Mouse (Mus musculus) myocyte (in vitro differentiated cells): ENCODE measurements at regions not wholly inside any gene's neighbourhood (a gene's known extent, or its start where the extent isn't known, plus 50 kb on each side); places are given as distances from the start of the nearest gene placed in this dataset.

Experiments used
- H3K27me3 ChIP-seq: one replicate; pipeline ENCODE4 v1.6.1; 2011; ENCODE audit not compliant: control insufficient read depth, insufficient read depth, insufficient read length
- H3K36me3 ChIP-seq: one replicate; pipeline ENCODE4 v1.6.1; 2011; ENCODE audit not compliant: control insufficient read depth, insufficient read depth
- H3K4me2 ChIP-seq: one replicate; pipeline ENCODE4 v1.6.1; 2011; ENCODE audit warnings: low read depth, control low read depth
- H3K4me3 ChIP-seq: one replicate; pipeline ENCODE4 v1.5.1; 2011; ENCODE audit warnings: mild to moderate bottlenecking, control low read depth, moderate library complexity
- H3K79me2 ChIP-seq: one replicate; pipeline ENCODE4 v1.6.1; 2011; ENCODE audit not compliant: control insufficient read depth, insufficient read depth
- H3ac ChIP-seq: one replicate; pipeline ENCODE4 v1.6.1; 2011; ENCODE audit not compliant: control insufficient read depth, insufficient read length
- CEBPB ChIP-seq: IDR thresholded peaks from 2 replicates; pipeline ENCODE4 v1.6.1; 2011; ENCODE audit warnings: mild to moderate bottlenecking, moderate library complexity; ENCODE audit not compliant: poor library complexity, insufficient read depth, severe bottlenecking
- E2F4 ChIP-seq: IDR thresholded peaks from one replicate; pipeline ENCODE4 v1.6.1; 2011; ENCODE audit warnings: mild to moderate bottlenecking, control low read depth, moderate library complexity; ENCODE audit not compliant: insufficient read depth
- MAX ChIP-seq: IDR thresholded peaks from one replicate; pipeline ENCODE4 v1.6.1; 2011; ENCODE audit warnings: low read depth, mild to moderate bottlenecking, control low read depth
- MYOD1 ChIP-seq, 3 experiments: IDR thresholded peaks; one replicate each; pipeline ENCODE4 v1.6.1; 2011; ENCODE audit warnings: control low read depth in 2 of 3, low read depth in 2 of 3, mild to moderate bottlenecking in 2 of 3, moderate library complexity in 1 of 3; ENCODE audit not compliant: insufficient read length in 2 of 3, control insufficient read depth in 1 of 3
- MYOG ChIP-seq, 3 experiments: IDR thresholded peaks; one replicate each; pipeline ENCODE4 v1.6.1; 2011; ENCODE audit warnings: control low read depth in 2 of 3, low read depth in 2 of 3, mild to moderate bottlenecking in 2 of 3; ENCODE audit not compliant: insufficient read length in 2 of 3, control insufficient read depth in 1 of 3, insufficient read depth in 1 of 3
- POLR2A ChIP-seq: IDR thresholded peaks from one replicate; pipeline ENCODE4 v1.6.1; 2011; ENCODE audit warnings: low read depth, mild to moderate bottlenecking, control low read depth, moderate library complexity; ENCODE audit not compliant: insufficient read length
- POLR2AphosphoS2 ChIP-seq: IDR thresholded peaks from one replicate; pipeline ENCODE4 v1.6.1; 2011; ENCODE audit warnings: low read depth, control low read depth; ENCODE audit not compliant: insufficient read length
- REST ChIP-seq: IDR thresholded peaks from one replicate; pipeline ENCODE4 v1.6.1; 2011; ENCODE audit warnings: mild to moderate bottlenecking, control low read depth, moderate library complexity; ENCODE audit not compliant: insufficient read depth, insufficient read length
- SRF ChIP-seq: IDR thresholded peaks from one replicate; pipeline ENCODE4 v1.6.1; 2011; ENCODE audit warnings: low read depth; ENCODE audit not compliant: control insufficient read depth, insufficient read length
- TCF12 ChIP-seq: IDR thresholded peaks from one replicate; pipeline ENCODE4 v1.6.1; 2011; ENCODE audit warnings: mild to moderate bottlenecking, control low read depth; ENCODE audit not compliant: poor library complexity, insufficient read depth, severe bottlenecking
- TCF3 ChIP-seq: IDR thresholded peaks from one replicate; pipeline ENCODE4 v1.6.1; 2011; ENCODE audit warnings: low read depth, control low read depth; ENCODE audit not compliant: insufficient read length
- USF1 ChIP-seq: IDR thresholded peaks from one replicate; pipeline ENCODE4 v1.6.1; 2011; ENCODE audit warnings: low read depth, mild to moderate bottlenecking, control low read depth, moderate library complexity

- Histone ChIP-seq H3K4me3 (no peak overlapping the region), H3K4me2 (no peak overlapping the region), H3K36me3 (no peaks in the 10 kb centered on the region), H3ac (no peak overlapping the region), H3K79me2 (no peaks in the 10 kb centered on the region), H3K27me3 (no peaks in the 10 kb centered on the region)
- TF ChIP-seq MYOD1 (IDR thresholded peaks at IDR 0.05; ENCODE audit: control insufficient read depth in 1 of 3, insufficient read length in 2 of 3, low read depth in 2 of 3) (no peak), E2F4 (no peak), MAX (no peak), POLR2A (no peak), REST (no peak), USF1 (no peak), CEBPB (no peak)
Observed at GRCm38 (mm10) chr12:106226776-106227562, 216.9 kb downstream of the Vrk1 start.

- TF ChIP-seq MYOD1 (IDR thresholded peaks at IDR 0.05; ENCODE audit: control insufficient read depth in 1 of 3, insufficient read length in 2 of 3, low read depth in 2 of 3) (no peak), POLR2AphosphoS2 (no peak), TCF3 (no peak), MYOG (IDR thresholded peaks at IDR 0.05; ENCODE audit: control insufficient read depth in 1 of 3, insufficient read depth in 1 of 3, insufficient read length in 2 of 3, low read depth in 2 of 3) (no peak), CEBPB (no peak), E2F4 (no peak), POLR2A (no peak), TCF12 (no peak), REST (no peak), USF1 (no peak), MAX (no peak), SRF (no peak)
Observed at GRCm38 (mm10) chr12:106227563-106227840, 217.5 kb downstream of the Vrk1 start.

GRCm38 (mm10) chr12:106245178-106245840, 235.3 kb downstream of the Vrk1 start:
- TF ChIP-seq POLR2AphosphoS2 (no peak), TCF3 (no peak), USF1 (no peak), SRF (no peak), MYOD1 (IDR thresholded peaks at IDR 0.05; ENCODE audit: control insufficient read depth in 1 of 3, insufficient read length in 2 of 3, low read depth in 2 of 3) (no peak), TCF12 (no peak), MYOG (IDR thresholded peaks at IDR 0.05; ENCODE audit: control insufficient read depth in 1 of 3, insufficient read depth in 1 of 3, insufficient read length in 2 of 3, low read depth in 2 of 3) (no peak), CEBPB (no peak), MAX (no peak), E2F4 (no peak), POLR2A (no peak), REST (no peak)

More at GRCm38 (mm10) chr12:106227563-106227840, 217.5 kb downstream of the Vrk1 start:
- H3K36me3 ChIP-seq: no peaks in the 10 kb centered on the region
- H3K4me3 ChIP-seq: no peak overlapping the region
- H3K4me2 ChIP-seq: no peak overlapping the region
- H3K79me2 ChIP-seq: no peaks in the 10 kb centered on the region
- no peaks in the 10 kb centered on the region for H3K27me3 ChIP-seq
- no peak overlapping the region for H3ac ChIP-seq

GRCm38 (mm10) chr12:106273591-106273990, 263.6 kb downstream of the Vrk1 start:
- TF ChIP-seq TCF3 (no peak), TCF12 (no peak), MYOD1 (IDR thresholded peaks at IDR 0.05; ENCODE audit: control insufficient read depth in 1 of 3, insufficient read length in 2 of 3, low read depth in 2 of 3) (no peak), E2F4 (no peak), REST (no peak), CEBPB (no peak), POLR2AphosphoS2 (no peak), MAX (no peak), SRF (no peak), POLR2A (no peak), USF1 (no peak), MYOG (IDR thresholded peaks at IDR 0.05; ENCODE audit: control insufficient read depth in 1 of 3, insufficient read depth in 1 of 3, insufficient read length in 2 of 3, low read depth in 2 of 3) (no peak)
- H3K36me3 ChIP-seq: no peaks in the 10 kb centered on the region

More at GRCm38 (mm10) chr12:106245178-106245840, 235.3 kb downstream of the Vrk1 start:
- Histone ChIP-seq H3K79me2 (no peaks in the 10 kb centered on the region), H3K36me3 (no peaks in the 10 kb centered on the region), H3K4me2 (no peak overlapping the region), H3K4me3 (no peak overlapping the region), H3ac (no peak overlapping the region), H3K27me3 (no peaks in the 10 kb centered on the region)

GRCm38 (mm10) chr12:106277886-106278285, 267.9 kb downstream of the Vrk1 start:
- Histone ChIP-seq H3ac (no peak overlapping the region), H3K36me3 (no peaks in the 10 kb centered on the region), H3K27me3 (no peaks in the 10 kb centered on the region), H3K79me2 (no peaks in the 10 kb centered on the region), H3K4me3 (no peak overlapping the region), H3K4me2 (no peak overlapping the region)
- TF ChIP-seq TCF3: no peak
- no peak for TF ChIP-seq MAX
- no peak for TF ChIP-seq TCF12
- no peak for TF ChIP-seq CEBPB
- TF ChIP-seq SRF: no peak
- no peak for TF ChIP-seq USF1

More at GRCm38 (mm10) chr12:106273591-106273990, 263.6 kb downstream of the Vrk1 start:
- no peak overlapping the region for H3ac ChIP-seq
- no peak overlapping the region for H3K4me3 ChIP-seq
- H3K4me2 ChIP-seq: no peak overlapping the region
- no peaks in the 10 kb centered on the region for H3K27me3 ChIP-seq
- H3K79me2 ChIP-seq: no peaks in the 10 kb centered on the region
